In the genomic region with DNA sequence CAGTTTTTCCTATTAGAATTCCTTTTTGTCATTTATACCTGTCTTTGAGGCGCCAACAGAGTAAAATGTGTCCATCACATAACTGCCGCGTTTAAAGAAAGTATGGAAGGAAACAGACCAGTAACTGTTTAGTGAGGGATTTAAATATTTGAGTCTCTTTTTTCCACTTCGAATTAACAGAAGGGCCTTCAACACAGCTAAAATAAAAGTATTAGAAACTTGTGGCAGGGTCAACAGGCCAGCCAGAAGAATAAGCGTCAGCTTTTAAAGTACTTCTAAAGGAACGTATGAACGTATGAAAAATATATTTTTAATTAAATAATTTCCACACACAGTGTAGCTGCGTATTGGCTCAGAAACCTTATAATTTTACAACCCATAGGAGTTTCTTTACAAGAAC, we compare ENCODE assay signal across 12 mouse cellular contexts. TPM values are rescaled to one million over a fixed set of nuclear protein-coding genes. Genes with fewer than 3 reads are reported as not detected.
DNase-seq lines count a peak whose midpoint lies in the region; ATAC-seq and TF ChIP-seq lines count a peak whose summit lies in the region.
"Had no signal": no experiment of that assay in that cellular context is flagged by ENCODE, and none has a peak within 500 bp of the region (broad histone marks: within the 10 kb centered on the region; RNA-seq: fewer than 3 reads in every experiment).

No protein-coding gene starts in this region.

- peak overlapping the region; percentile 89 for H3K9ac ChIP-seq in forebrain, embryonic 14.5 days (ENCODE audit: low read length)
- H3K9ac ChIP-seq in midbrain, embryonic 12.5 days (replicated peaks) = 0 out of 2 replicates have a peak overlapping the region, but pooled peaks have one; percentile 31
- no peak overlapping the region for H3K9ac ChIP-seq in lung, postnatal 0 days (replicated peaks; ENCODE audit: low read depth)
- H3K9ac ChIP-seq: kidney, embryonic 15.5 days; liver, embryonic 12.5 days had no signal

- H3K27ac ChIP-seq in left cerebral cortex, adult 2 months = peak overlapping the region; percentile 38
- H3K27ac ChIP-seq in forebrain, embryonic 14.5 days (ENCODE audit: low read depth, low read length) = peak overlapping the region; percentile 94
- H3K27ac ChIP-seq in midbrain, embryonic 12.5 days (replicated peaks) = peak overlapping the region; percentile 61; the same call in 1 of the 2 replicates
- H3K27ac ChIP-seq in olfactory bulb, adult 2 months (ENCODE audit: insufficient read depth, low read depth, low read length) = peak overlapping the region; percentile 85
- no peak overlapping the region for H3K27ac ChIP-seq in lung, postnatal 0 days (ENCODE audit: low read length)
- H3K27ac ChIP-seq: kidney, embryonic 15.5 days; liver, embryonic 12.5 days had no signal

- no peak for TF ChIP-seq CTCF in left cerebral cortex, adult 2 months (IDR thresholded peaks at IDR 0.05)
- no peak for TF ChIP-seq CTCF in olfactory bulb, adult 2 months (IDR thresholded peaks at IDR 0.05; ENCODE audit: insufficient read depth, low read depth, low read length)
- no peak for TF ChIP-seq CTCF in lung, postnatal 0 days (IDR thresholded peaks at IDR 0.05)

- WGBS in forebrain, embryonic 14.5 days = 3% methylated on average over 8 of the region's 8 CpGs
- WGBS in midbrain, embryonic 12.5 days = 4% methylated on average over 8 of the region's 8 CpGs
- 17% methylated on average over 8 of the region's 8 CpGs for WGBS in olfactory bulb, adult 2 months
- 8% methylated on average over 8 of the region's 8 CpGs for WGBS in lung, postnatal 0 days

- intact Hi-C loops in left cerebral cortex, adult 2 months (cut with DNase I) = loop anchor here (2.0 to 10.0 kb wide), 3 partner anchors 197 to 765 kb away; no protein-coding TSS in a partner anchor

- H3K4me2 ChIP-seq in forebrain, embryonic 14.5 days (ENCODE audit: low read length) = peak overlapping the region; percentile 88
- H3K4me2 ChIP-seq in midbrain, embryonic 12.5 days (replicated peaks) = peak overlapping the region; percentile 77
- no peak overlapping the region for H3K4me2 ChIP-seq in lung, postnatal 0 days (replicated peaks; ENCODE audit: low read depth, low read length)
- H3K4me2 ChIP-seq: liver, embryonic 12.5 days had no signal

- no peak for ATAC-seq in forebrain, embryonic 14.5 days
- no peak for ATAC-seq in midbrain, embryonic 12.5 days (ENCODE audit: low FRiP score, low read depth)
- no peak for ATAC-seq in lung, postnatal 0 days
- ATAC-seq: liver, embryonic 12.5 days had no signal

- peak overlapping the region; percentile 38; the same call in 1 of the 2 replicates for H3K4me3 ChIP-seq in left cerebral cortex, adult 2 months
- H3K4me3 ChIP-seq in forebrain, embryonic 14.5 days (ENCODE audit: low read depth, low read length) = peak overlapping the region; percentile 37
- peak overlapping the region; percentile 44 for H3K4me3 ChIP-seq in midbrain, embryonic 12.5 days
- no peak overlapping the region; the same call in 1 of the 2 replicates for H3K4me3 ChIP-seq in olfactory bulb, adult 2 months (ENCODE audit: insufficient read depth, low read depth, low read length)
- no peak overlapping the region for H3K4me3 ChIP-seq in lung, postnatal 0 days (ENCODE audit: low read depth, low read length)
- H3K4me3 ChIP-seq: kidney, embryonic 15.5 days; liver, embryonic 12.5 days had no signal

- TF ChIP-seq EP300 in lung, postnatal 0 days (IDR thresholded peaks at IDR 0.05) = no peak

- no peaks in the 10 kb centered on the region for H3K27me3 ChIP-seq in forebrain, embryonic 14.5 days (replicated peaks; ENCODE audit: control insufficient read depth, insufficient read depth, low read length)
- peaks cover 36% of the 10 kb centered on the region for H3K27me3 ChIP-seq in midbrain, embryonic 12.5 days
- peaks cover 56% of the 10 kb centered on the region for H3K27me3 ChIP-seq in lung, postnatal 0 days (replicated peaks; ENCODE audit: insufficient read depth, low read length)

- no peak for TF ChIP-seq POLR2A in olfactory bulb, adult 2 months (IDR thresholded peaks at IDR 0.05; ENCODE audit: insufficient read depth, low read depth, low read length)

- no peak for DNase-seq in left cerebral cortex, adult 2 months (ENCODE audit: extremely low spot score in 1 of 2, low spot score in 2 of 2)
- DNase-seq in left cerebral cortex, adult 9 months (ENCODE audit: low spot score in 2 of 2) = no peak
- peak; percentile 22 for DNase-seq in forebrain, embryonic 14.5 days (ENCODE audit: low spot score)
- no peak for DNase-seq in cerebellum, postnatal 14 days
- DNase-seq in c-Kit-positive CD71-positive TER-119-positive erythroid progenitor cells, embryonic 14.5 days (ENCODE audit: low spot score) = no peak
- no peak for DNase-seq in lung, postnatal 0 days (ENCODE audit: low spot score)

- peaks cover 36% of the 10 kb centered on the region for H3K4me1 ChIP-seq in forebrain, embryonic 14.5 days (ENCODE audit: control insufficient read depth, insufficient read depth, low read length)
- H3K4me1 ChIP-seq in midbrain, embryonic 12.5 days = peaks cover 70% of the 10 kb centered on the region
- H3K4me1 ChIP-seq in olfactory bulb, adult 2 months (ENCODE audit: control insufficient read depth, insufficient read depth, low read length) = peaks cover 34% of the 10 kb centered on the region
- H3K4me1 ChIP-seq in lung, postnatal 0 days (ENCODE audit: insufficient read depth, low read depth, low read length) = no peaks in the 10 kb centered on the region

- no peaks in the 10 kb centered on the region for H3K9me3 ChIP-seq in forebrain, embryonic 14.5 days (replicated peaks; ENCODE audit: control insufficient read depth, low read length)
- H3K9me3 ChIP-seq in midbrain, embryonic 12.5 days = no peaks in the 10 kb centered on the region
- H3K9me3 ChIP-seq in lung, postnatal 0 days (ENCODE audit: low read length) = no peaks in the 10 kb centered on the region
- H3K9me3 ChIP-seq: kidney, embryonic 15.5 days; liver, embryonic 12.5 days had no signal

- no peaks in the 10 kb centered on the region for H3K36me3 ChIP-seq in forebrain, embryonic 14.5 days (ENCODE audit: control insufficient read depth, insufficient read depth, low read length)
- no peaks in the 10 kb centered on the region for H3K36me3 ChIP-seq in midbrain, embryonic 12.5 days
- no peaks in the 10 kb centered on the region for H3K36me3 ChIP-seq in lung, postnatal 0 days (ENCODE audit: insufficient read depth, low read length)
- H3K36me3 ChIP-seq: kidney, embryonic 15.5 days; liver, embryonic 12.5 days had no signal

RNA-seq across cellular contexts. Expression of a gene that starts 9.9 kb away (rescaled TPM):
- 10 to 100 TPM; 37.8 to 38.2 TPM for total RNA-seq in left cerebral cortex, adult 2 months (2021)
- 26.6 and 32.0 TPM in 2 replicates for polyA plus RNA-seq in forebrain, embryonic 14.5 days (2014; fragmentation: Nextera tagmentation; extraction: Ambion mirVana)
- polyA plus RNA-seq in midbrain, embryonic 12.5 days (2016; fragmentation: Nextera tagmentation; extraction: Ambion mirVana) = 49.5 and 61.1 TPM in 2 replicates
- polyA plus RNA-seq in olfactory bulb, adult 2 months (2012; ENCODE audit: insufficient read depth, insufficient read length, low replicate concordance, missing spikeins) = not detected in 2 replicates
- polyA plus RNA-seq in lung, postnatal 0 days (2015; fragmentation: Nextera tagmentation; extraction: Ambion mirVana) = 2.8 and 3.2 TPM in 2 replicates
- total RNA-seq: monocyte, adult 5-6 weeks had no signal
- polyA plus RNA-seq: liver, embryonic 12.5 days; small intestine, adult 2 months had no signal

Comparison
In these comparisons a context has a peak if more than half of its experiments do, and no peak if none do; other contexts are left out.
1. H3K4me3 ChIP-seq: peak in left cerebral cortex, adult 2 months (single experiment), forebrain, embryonic 14.5 days (single experiment) and midbrain, embryonic 12.5 days (single experiment); none in olfactory bulb, adult 2 months (single experiment) and lung, postnatal 0 days (single experiment).